Mouse (Mus musculus): Measurements from ENCODE around the gene Cmss1. TPM values are rescaled to one million over a fixed set of nuclear protein-coding genes. Genes with fewer than 3 reads are reported as not detected.

The Cmss1 gene
- polyA plus RNA-seq, 1 experiment from 2014 or later = 67.9 TPM

DNA sequence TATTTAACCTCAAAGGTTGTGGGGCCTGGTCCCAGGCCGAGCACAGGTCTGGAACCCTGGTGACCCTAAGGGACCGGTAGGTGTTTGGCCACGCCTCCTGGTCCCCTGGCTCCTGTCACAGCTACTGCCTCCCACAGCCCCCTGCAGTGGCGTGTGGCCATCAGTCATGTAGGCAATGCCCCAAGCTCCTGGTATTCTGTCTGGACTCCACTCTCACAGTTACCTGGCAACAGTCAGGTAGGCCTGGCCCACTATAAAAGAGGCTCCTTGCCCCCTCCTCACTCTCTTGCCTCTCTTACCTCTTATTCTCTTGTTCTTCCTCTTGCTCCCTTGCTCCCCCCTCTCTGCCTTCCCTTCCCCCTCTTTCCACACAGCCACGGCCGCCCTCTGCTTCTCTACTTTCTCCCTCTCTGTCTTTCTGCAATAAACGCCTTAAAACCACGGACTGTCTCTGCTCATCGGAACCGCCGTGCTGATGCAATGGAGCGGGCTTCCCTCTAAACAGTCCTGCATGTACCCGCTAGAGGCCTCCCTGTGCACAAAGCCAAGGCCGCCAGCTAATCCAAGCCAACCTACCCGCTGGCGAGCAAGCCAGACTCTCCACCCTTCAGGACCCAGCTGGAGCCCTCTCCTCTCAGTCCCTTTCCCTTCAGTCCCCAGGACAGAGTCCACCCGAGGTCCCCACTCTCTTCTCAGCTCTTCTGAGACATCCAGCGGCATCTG lies 243.8 kb downstream of the Cmss1 start:
- peak overlapping the region; percentile 15; the same call in 1 of the 2 replicates for H3K4me3 ChIP-seq (ENCODE audit: low read depth, low read length)
- H3K9ac ChIP-seq = peak overlapping the region; percentile 18; the same call in 1 of the 2 replicates
- H3K9me3 ChIP-seq (ENCODE audit: low read depth, low read length) = no peaks in the 10 kb centered on the region
- no peaks in the 10 kb centered on the region for H3K36me3 ChIP-seq (ENCODE audit: insufficient read depth)
- TF ChIP-seq CTCF (IDR thresholded peaks at IDR 0.05; ENCODE audit: low read depth) = peak; percentile 66
- H3K4me1 ChIP-seq (ENCODE audit: insufficient read depth) = peaks cover 4% of the 10 kb centered on the region; the same call in 1 of the 2 replicates
- 26% methylated on average over 18 of the region's 18 CpGs for WGBS
- peak; percentile 87 for ATAC-seq (ENCODE audit: insufficient read depth)
- peak; percentile 75 for DNase-seq
- no peak overlapping the region for H3K27ac ChIP-seq (ENCODE audit: low read depth)
- peak overlapping the region; percentile 51 for H3K4me2 ChIP-seq
- H3K27me3 ChIP-seq (ENCODE audit: insufficient read depth, low read length) = no peaks in the 10 kb centered on the region

GRCm38 (mm10) chr16:57360785-57361184 lies 245.9 kb downstream of the Cmss1 start:
- H3K4me3 ChIP-seq (ENCODE audit: low read depth, low read length) = no peak overlapping the region
- H3K27ac ChIP-seq (ENCODE audit: low read depth) = no peak overlapping the region
- WGBS = 94% methylated on average over 3 of the region's 3 CpGs
- H3K27me3 ChIP-seq (ENCODE audit: insufficient read depth, low read length) = no peaks in the 10 kb centered on the region
- no peaks in the 10 kb centered on the region for H3K36me3 ChIP-seq (ENCODE audit: insufficient read depth)
- peaks cover 4% of the 10 kb centered on the region; the same call in 1 of the 2 replicates for H3K4me1 ChIP-seq (ENCODE audit: insufficient read depth)
- no peak for TF ChIP-seq CTCF (IDR thresholded peaks at IDR 0.05; ENCODE audit: low read depth)
- no peak overlapping the region for H3K4me2 ChIP-seq
- H3K9ac ChIP-seq = no peak overlapping the region
- no peak for DNase-seq
- no peak for ATAC-seq (ENCODE audit: insufficient read depth)
- no peaks in the 10 kb centered on the region for H3K9me3 ChIP-seq (ENCODE audit: low read depth, low read length)

DNA sequence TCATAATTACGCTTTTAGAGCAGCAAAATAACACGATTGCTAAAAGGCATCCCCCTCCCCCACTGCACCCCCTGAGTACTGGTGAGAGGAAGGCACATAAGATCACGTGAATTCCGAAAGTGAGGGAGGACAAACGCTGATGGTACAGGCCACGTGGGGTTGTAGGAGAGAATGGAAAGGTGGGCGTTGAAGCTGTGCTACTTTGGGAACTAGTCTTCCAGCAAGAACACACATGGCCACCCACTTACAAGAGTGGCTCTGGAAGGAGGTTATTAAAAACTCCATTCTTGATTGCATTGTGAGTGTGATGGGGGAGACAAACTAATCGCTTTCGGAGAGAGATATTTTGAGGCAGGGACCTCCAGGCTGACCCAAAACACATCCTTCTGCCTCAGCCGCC lies 247.4 kb downstream of the Cmss1 start:
- no peaks in the 10 kb centered on the region for H3K36me3 ChIP-seq (ENCODE audit: insufficient read depth)
- ATAC-seq (ENCODE audit: insufficient read depth) (no peak), DNase-seq (no peak)
- H3K4me2 ChIP-seq = no peak overlapping the region
- H3K4me3 ChIP-seq (ENCODE audit: low read depth, low read length) = no peak overlapping the region
- TF ChIP-seq CTCF (IDR thresholded peaks at IDR 0.05; ENCODE audit: low read depth) = no peak
- H3K9ac ChIP-seq = no peak overlapping the region
- H3K9me3 ChIP-seq (ENCODE audit: low read depth, low read length) = no peaks in the 10 kb centered on the region
- peaks cover 4% of the 10 kb centered on the region; the same call in 1 of the 2 replicates for H3K4me1 ChIP-seq (ENCODE audit: insufficient read depth)
- H3K27me3 ChIP-seq (ENCODE audit: insufficient read depth, low read length) = no peaks in the 10 kb centered on the region
- WGBS = 81% methylated on average over 10 of the region's 10 CpGs
- no peak overlapping the region for H3K27ac ChIP-seq (ENCODE audit: low read depth)

- Histone ChIP-seq H3K4me2 (no peak overlapping the region), H3K4me1 (ENCODE audit: insufficient read depth) (no peaks in the 10 kb centered on the region), H3K27ac (ENCODE audit: low read depth) (no peak overlapping the region), H3K4me3 (ENCODE audit: low read depth, low read length) (no peak overlapping the region), H3K9me3 (ENCODE audit: low read depth, low read length) (no peaks in the 10 kb centered on the region), H3K27me3 (ENCODE audit: insufficient read depth, low read length) (no peaks in the 10 kb centered on the region), H3K9ac (no peak overlapping the region), H3K36me3 (ENCODE audit: insufficient read depth) (no peaks in the 10 kb centered on the region)
- ATAC-seq (ENCODE audit: insufficient read depth) (no peak), DNase-seq (no peak)
- TF ChIP-seq CTCF (IDR thresholded peaks at IDR 0.05; ENCODE audit: low read depth) = no peak
- WGBS = 74% methylated on average over 6 of the region's 6 CpGs
Observed at GRCm38 (mm10) chr16:57357011-57357410, 249.7 kb downstream of the Cmss1 start.

GRCm38 (mm10) chr16:57356454-57356853 lies 250.2 kb downstream of the Cmss1 start:
- TF ChIP-seq CTCF (IDR thresholded peaks at IDR 0.05; ENCODE audit: low read depth) = no peak
- H3K4me3 ChIP-seq (ENCODE audit: low read depth, low read length) = no peak overlapping the region
- 66% methylated on average over 6 of the region's 6 CpGs for WGBS
- no peak for DNase-seq
- ATAC-seq (ENCODE audit: insufficient read depth) = no peak
- H3K27me3 ChIP-seq (ENCODE audit: insufficient read depth, low read length) = no peaks in the 10 kb centered on the region
- H3K36me3 ChIP-seq (ENCODE audit: insufficient read depth) = no peaks in the 10 kb centered on the region
- H3K4me2 ChIP-seq = no peak overlapping the region
- H3K4me1 ChIP-seq (ENCODE audit: insufficient read depth) = no peaks in the 10 kb centered on the region
- no peak overlapping the region for H3K9ac ChIP-seq
- no peak overlapping the region for H3K27ac ChIP-seq (ENCODE audit: low read depth)
- no peaks in the 10 kb centered on the region for H3K9me3 ChIP-seq (ENCODE audit: low read depth, low read length)

DNA sequence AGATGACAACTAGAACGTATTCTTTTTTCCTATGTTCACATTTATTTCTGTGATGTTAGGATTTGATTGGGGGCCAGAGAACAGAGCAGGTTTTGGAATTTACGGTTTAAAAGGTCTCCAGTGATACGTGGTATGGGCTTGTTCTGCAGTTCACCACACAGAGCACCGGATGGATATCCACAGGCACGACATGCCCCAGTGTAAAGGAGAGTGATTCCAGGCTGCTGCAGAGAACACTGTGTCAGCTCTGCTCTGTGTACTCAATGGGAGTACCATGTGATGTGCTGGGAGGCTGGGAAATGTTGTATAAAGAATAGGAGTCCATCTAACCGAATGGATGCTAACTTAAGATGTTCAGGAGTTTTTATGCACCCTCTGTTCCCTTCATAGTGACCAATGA lies 252.7 kb downstream of the Cmss1 start:
- Histone ChIP-seq H3K4me1 (ENCODE audit: insufficient read depth) (no peaks in the 10 kb centered on the region), H3K4me2 (no peak overlapping the region), H3K36me3 (ENCODE audit: insufficient read depth) (no peaks in the 10 kb centered on the region), H3K27me3 (ENCODE audit: insufficient read depth, low read length) (no peaks in the 10 kb centered on the region), H3K4me3 (ENCODE audit: low read depth, low read length) (no peak overlapping the region), H3K27ac (ENCODE audit: low read depth) (no peak overlapping the region), H3K9me3 (ENCODE audit: low read depth, low read length) (no peaks in the 10 kb centered on the region), H3K9ac (no peak overlapping the region)
- DNase-seq = no peak
- no peak for TF ChIP-seq CTCF (IDR thresholded peaks at IDR 0.05; ENCODE audit: low read depth)
- 57% methylated on average over 6 of the region's 6 CpGs for WGBS
- no peak for ATAC-seq (ENCODE audit: insufficient read depth)

GRCm38 (mm10) chr16:57353166-57353721 lies 253.4 kb downstream of the Cmss1 start:
- Histone ChIP-seq H3K27me3 (ENCODE audit: insufficient read depth, low read length) (no peaks in the 10 kb centered on the region), H3K4me3 (ENCODE audit: low read depth, low read length) (no peak overlapping the region), H3K27ac (ENCODE audit: low read depth) (no peak overlapping the region), H3K36me3 (ENCODE audit: insufficient read depth) (no peaks in the 10 kb centered on the region), H3K4me2 (no peak overlapping the region), H3K9ac (no peak overlapping the region), H3K9me3 (ENCODE audit: low read depth, low read length) (no peaks in the 10 kb centered on the region), H3K4me1 (ENCODE audit: insufficient read depth) (no peaks in the 10 kb centered on the region)
- WGBS = 73% methylated on average over 11 of the region's 11 CpGs
- no peak for TF ChIP-seq CTCF (IDR thresholded peaks at IDR 0.05; ENCODE audit: low read depth)
- DNase-seq = no peak
- no peak for ATAC-seq (ENCODE audit: insufficient read depth)
